Mouse (Mus musculus) myocyte (in vitro differentiated cells): ENCODE results near the gene Cap1. TPM values are rescaled to one million over a fixed set of nuclear protein-coding genes. Genes with fewer than 3 reads are reported as not detected.

Experiments
- H3K27me3 ChIP-seq: one replicate; pipeline ENCODE4 v1.6.1; 2011; ENCODE audit not compliant: control insufficient read depth, insufficient read depth, insufficient read length
- H3K36me3 ChIP-seq: one replicate; pipeline ENCODE4 v1.6.1; 2011; ENCODE audit not compliant: control insufficient read depth, insufficient read depth
- H3K4me2 ChIP-seq: one replicate; pipeline ENCODE4 v1.6.1; 2011; ENCODE audit warnings: low read depth, control low read depth
- H3K4me3 ChIP-seq: one replicate; pipeline ENCODE4 v1.5.1; 2011; ENCODE audit warnings: mild to moderate bottlenecking, control low read depth, moderate library complexity
- H3K79me2 ChIP-seq: one replicate; pipeline ENCODE4 v1.6.1; 2011; ENCODE audit not compliant: control insufficient read depth, insufficient read depth
- H3ac ChIP-seq: one replicate; pipeline ENCODE4 v1.6.1; 2011; ENCODE audit not compliant: control insufficient read depth, insufficient read length
- CEBPB ChIP-seq: IDR thresholded peaks from 2 replicates; pipeline ENCODE4 v1.6.1; 2011; ENCODE audit warnings: mild to moderate bottlenecking, moderate library complexity; ENCODE audit not compliant: poor library complexity, insufficient read depth, severe bottlenecking
- E2F4 ChIP-seq: IDR thresholded peaks from one replicate; pipeline ENCODE4 v1.6.1; 2011; ENCODE audit warnings: mild to moderate bottlenecking, control low read depth, moderate library complexity; ENCODE audit not compliant: insufficient read depth
- MAX ChIP-seq: IDR thresholded peaks from one replicate; pipeline ENCODE4 v1.6.1; 2011; ENCODE audit warnings: low read depth, mild to moderate bottlenecking, control low read depth
- MYOD1 ChIP-seq, 3 experiments: IDR thresholded peaks; one replicate each; pipeline ENCODE4 v1.6.1; 2011; ENCODE audit warnings: control low read depth in 2 of 3, low read depth in 2 of 3, mild to moderate bottlenecking in 2 of 3, moderate library complexity in 1 of 3; ENCODE audit not compliant: insufficient read length in 2 of 3, control insufficient read depth in 1 of 3
- MYOG ChIP-seq, 3 experiments: IDR thresholded peaks; one replicate each; pipeline ENCODE4 v1.6.1; 2011; ENCODE audit warnings: control low read depth in 2 of 3, low read depth in 2 of 3, mild to moderate bottlenecking in 2 of 3; ENCODE audit not compliant: insufficient read length in 2 of 3, control insufficient read depth in 1 of 3, insufficient read depth in 1 of 3
- POLR2A ChIP-seq: IDR thresholded peaks from one replicate; pipeline ENCODE4 v1.6.1; 2011; ENCODE audit warnings: low read depth, mild to moderate bottlenecking, control low read depth, moderate library complexity; ENCODE audit not compliant: insufficient read length
- POLR2AphosphoS2 ChIP-seq: IDR thresholded peaks from one replicate; pipeline ENCODE4 v1.6.1; 2011; ENCODE audit warnings: low read depth, control low read depth; ENCODE audit not compliant: insufficient read length
- REST ChIP-seq: IDR thresholded peaks from one replicate; pipeline ENCODE4 v1.6.1; 2011; ENCODE audit warnings: mild to moderate bottlenecking, control low read depth, moderate library complexity; ENCODE audit not compliant: insufficient read depth, insufficient read length
- SRF ChIP-seq: IDR thresholded peaks from one replicate; pipeline ENCODE4 v1.6.1; 2011; ENCODE audit warnings: low read depth; ENCODE audit not compliant: control insufficient read depth, insufficient read length
- TCF12 ChIP-seq: IDR thresholded peaks from one replicate; pipeline ENCODE4 v1.6.1; 2011; ENCODE audit warnings: mild to moderate bottlenecking, control low read depth; ENCODE audit not compliant: poor library complexity, insufficient read depth, severe bottlenecking
- TCF3 ChIP-seq: IDR thresholded peaks from one replicate; pipeline ENCODE4 v1.6.1; 2011; ENCODE audit warnings: low read depth, control low read depth; ENCODE audit not compliant: insufficient read length
- USF1 ChIP-seq: IDR thresholded peaks from one replicate; pipeline ENCODE4 v1.6.1; 2011; ENCODE audit warnings: low read depth, mild to moderate bottlenecking, control low read depth, moderate library complexity
- polyA plus RNA-seq: library from polyadenylated mRNA; unstranded; fragments of >200 nt; fragmentation: generic; extraction: Trizol; gene quantifications from one replicate; pipeline ENCODE4 v1.2.1, GENCODE M21; 2012; ENCODE audit warnings: missing spikeins

The Cap1 gene
- polyA plus RNA-seq, 1 experiment, result 167 TPM

DNA sequence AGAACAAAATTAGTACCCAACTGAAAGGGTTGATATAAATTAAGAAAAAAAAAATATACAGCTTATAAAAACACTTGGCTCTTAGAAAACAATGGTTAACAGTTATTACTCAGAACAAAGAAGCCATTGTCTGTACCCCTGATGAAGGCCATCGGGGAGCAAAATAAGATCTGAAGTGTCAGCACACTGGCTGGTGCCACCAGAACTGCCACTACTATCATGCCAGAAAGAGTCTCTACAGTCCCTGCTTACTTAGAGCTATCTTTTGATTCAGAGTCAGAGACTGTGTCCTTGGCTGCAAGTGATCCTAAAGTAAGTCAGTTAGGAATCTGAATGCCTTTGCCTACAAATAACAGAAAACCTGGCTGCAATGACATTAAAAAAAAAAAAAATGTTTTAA is 5.7 kb upstream of the Cap1 start:
- Histone ChIP-seq H3K79me2 (no peaks in the 10 kb centered on the region), H3ac (no peak overlapping the region), H3K27me3 (no peaks in the 10 kb centered on the region), H3K4me2 (peak overlapping the region; percentile 55), H3K36me3 (no peaks in the 10 kb centered on the region), H3K4me3 (no peak overlapping the region)
- TF ChIP-seq MAX (no peak), SRF (no peak), USF1 (no peak), POLR2AphosphoS2 (no peak), MYOD1 (IDR thresholded peaks at IDR 0.05; ENCODE audit: control insufficient read depth in 1 of 3, insufficient read length in 2 of 3, low read depth in 2 of 3) (no peak), TCF12 (no peak), E2F4 (no peak), CEBPB (no peak), POLR2A (no peak), MYOG (IDR thresholded peaks at IDR 0.05; ENCODE audit: control insufficient read depth in 1 of 3, insufficient read depth in 1 of 3, insufficient read length in 2 of 3, low read depth in 2 of 3) (no peak), TCF3 (no peak), REST (no peak)

GRCm38 (mm10) chr4:122890881-122891481 is 5.1 kb upstream of the Cap1 start:
- H3K79me2 ChIP-seq, result no peaks in the 10 kb centered on the region
- H3ac ChIP-seq, result no peak overlapping the region
- TF ChIP-seq MAX (no peak), TCF3 (peak; percentile 24), CEBPB (no peak), MYOD1 (IDR thresholded peaks at IDR 0.05; ENCODE audit: control insufficient read depth in 1 of 3, insufficient read length in 2 of 3, low read depth in 2 of 3) (peak in 2 of 3 experiments; percentile 69 to 79), MYOG (IDR thresholded peaks at IDR 0.05; ENCODE audit: control insufficient read depth in 1 of 3, insufficient read depth in 1 of 3, insufficient read length in 2 of 3, low read depth in 2 of 3) (peak in 2 of 3 experiments; percentile 74 to 87)
- H3K27me3 ChIP-seq, result no peaks in the 10 kb centered on the region
- peak overlapping the region; percentile 55 for H3K4me2 ChIP-seq
- no peaks in the 10 kb centered on the region for H3K36me3 ChIP-seq
- no peak overlapping the region for H3K4me3 ChIP-seq

GRCm38 (mm10) chr4:122887336-122887735 is 1.5 kb upstream of the Cap1 start:
- Histone ChIP-seq H3ac (no peak overlapping the region), H3K79me2 (peaks cover 32% of the 10 kb centered on the region), H3K36me3 (no peaks in the 10 kb centered on the region), H3K4me3 (peak overlapping the region; percentile 68), H3K27me3 (no peaks in the 10 kb centered on the region), H3K4me2 (peak overlapping the region; percentile 97)
- no peak for TF ChIP-seq MAX
- TF ChIP-seq SRF, result no peak
- TF ChIP-seq POLR2AphosphoS2, result no peak
- no peak for TF ChIP-seq TCF12
- no peak for TF ChIP-seq TCF3
- no peak for TF ChIP-seq MYOD1 (IDR thresholded peaks at IDR 0.05; ENCODE audit: control insufficient read depth in 1 of 3, insufficient read length in 2 of 3, low read depth in 2 of 3)
- no peak for TF ChIP-seq E2F4
- TF ChIP-seq POLR2A, result no peak
- TF ChIP-seq USF1, result no peak
- no peak for TF ChIP-seq CEBPB
- TF ChIP-seq MYOG (IDR thresholded peaks at IDR 0.05; ENCODE audit: control insufficient read depth in 1 of 3, insufficient read depth in 1 of 3, insufficient read length in 2 of 3, low read depth in 2 of 3), result no peak
- no peak for TF ChIP-seq REST

DNA sequence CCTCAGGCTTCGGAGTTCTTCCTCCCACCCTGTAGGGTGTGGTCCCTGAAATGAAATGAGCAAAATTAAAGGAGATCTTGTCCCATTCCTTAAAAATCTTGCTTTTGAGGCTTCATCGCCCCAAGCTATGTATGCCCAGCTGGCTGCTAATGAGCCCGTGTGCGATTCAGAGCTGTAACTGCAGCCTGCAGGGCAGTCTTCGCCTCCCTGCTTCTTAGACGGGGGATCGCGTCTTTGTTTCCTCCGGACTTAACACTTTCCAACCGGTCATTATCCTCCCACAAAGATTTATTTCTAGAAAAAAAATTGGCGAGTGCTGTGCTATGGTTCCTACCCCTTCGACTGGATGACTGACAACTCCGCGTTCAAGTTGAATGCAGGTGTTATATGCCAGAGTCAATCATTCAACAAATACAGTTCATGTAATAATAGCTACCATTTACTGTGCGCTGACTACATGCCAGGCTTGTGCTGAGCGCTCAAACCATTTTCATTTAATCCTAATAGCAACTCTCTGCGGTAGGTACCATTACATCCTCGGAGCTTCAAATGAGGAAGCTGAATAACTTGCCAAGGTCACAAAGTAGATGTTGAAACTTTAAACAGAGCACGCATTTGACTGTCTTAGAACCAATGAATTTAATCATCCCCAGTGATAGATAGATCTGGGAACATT is 861 bp upstream of the Cap1 start:
- TF ChIP-seq TCF3 (no peak), POLR2A (peak; percentile 12), POLR2AphosphoS2 (peak; percentile 24)
- Histone ChIP-seq H3K27me3 (no peaks in the 10 kb centered on the region), H3K79me2 (peaks cover 38% of the 10 kb centered on the region), H3K4me3 (peak overlapping the region; percentile 68), H3K4me2 (peak overlapping the region; percentile 97), H3ac (peak overlapping the region; percentile 4), H3K36me3 (no peaks in the 10 kb centered on the region)

DNA sequence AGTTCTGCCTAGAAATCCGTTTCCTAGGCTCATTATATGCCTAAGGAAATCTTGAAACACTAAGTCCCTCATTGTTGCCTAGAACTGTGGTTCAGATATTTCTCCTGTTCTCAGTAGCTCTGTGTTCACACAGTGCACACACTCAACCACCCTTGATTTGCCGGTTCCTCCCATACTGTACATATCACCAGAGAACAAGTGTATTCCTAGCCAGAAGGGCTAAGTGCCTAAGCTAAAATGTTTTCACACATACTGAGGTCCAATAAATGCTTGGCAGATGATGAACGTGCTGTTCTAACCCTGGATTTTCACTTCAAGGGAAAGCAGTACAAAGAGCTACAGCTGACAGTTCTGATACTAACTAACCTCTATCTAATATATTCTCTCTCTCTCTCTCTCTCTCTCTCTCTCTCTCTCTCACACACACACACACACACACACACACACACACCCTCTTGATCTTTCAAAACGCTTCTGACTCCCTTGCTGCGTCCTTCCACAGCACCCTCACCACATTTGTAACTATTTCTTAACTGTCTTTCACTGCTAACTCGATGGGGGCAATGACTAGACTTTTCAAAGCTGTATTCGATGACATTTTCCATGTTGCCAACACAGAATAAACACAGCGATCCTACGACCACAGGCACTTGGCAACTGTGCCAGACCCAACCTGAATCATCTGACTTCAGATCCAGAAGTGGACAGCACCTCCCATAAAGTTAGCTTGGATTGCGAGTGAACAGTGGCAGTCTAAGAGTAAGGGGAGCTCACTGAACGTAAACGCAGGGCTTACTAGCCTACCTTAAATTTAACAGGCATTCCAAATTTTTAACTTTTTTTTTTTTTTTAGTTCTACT is 1.1 kb downstream of the Cap1 start:
- Histone ChIP-seq H3K79me2 (peaks cover 59% of the 10 kb centered on the region), H3K4me2 (peak overlapping the region; percentile 81), H3ac (peak overlapping the region; percentile 4), H3K27me3 (no peaks in the 10 kb centered on the region), H3K4me3 (peak overlapping the region; percentile 68), H3K36me3 (no peaks in the 10 kb centered on the region)
- TF ChIP-seq REST (no peak), TCF3 (no peak), MYOD1 (IDR thresholded peaks at IDR 0.05; ENCODE audit: control insufficient read depth in 1 of 3, insufficient read length in 2 of 3, low read depth in 2 of 3) (no peak), POLR2AphosphoS2 (no peak), E2F4 (no peak), MAX (no peak)
